Mouse (Mus musculus) heart, embryonic 11.5 days (tissue): Measurements from ENCODE around the gene Dnmt1. TPM values are rescaled to one million over a fixed set of nuclear protein-coding genes. Genes with fewer than 3 reads are reported as not detected.

Source experiments
- ATAC-seq: fragments of 200-750 bp; cut with Nextera tagmentation; replicated peaks from 2 replicates; pipeline ENCODE4 v1.8.0; 2017; ENCODE audit warnings: moderate library complexity; ENCODE audit not compliant: insufficient number of reproducible peaks, low FRiP score, low TSS enrichment
- H3K27ac ChIP-seq: fragments of 300-500 bp; sonication (generic); 2 replicates; pipeline ENCODE4 v1.5.1; 2014; ENCODE audit warnings: mild to moderate bottlenecking, low read depth, low read length
- H3K27me3 ChIP-seq: fragments of 300-500 bp; sonication (generic); 2 replicates; pipeline ENCODE4 v1.6.1; 2014; ENCODE audit warnings: mild to moderate bottlenecking, low read length, mixed read lengths; ENCODE audit not compliant: control insufficient read depth, insufficient read depth
- H3K36me3 ChIP-seq: fragments of 300-500 bp; sonication (generic); 2 replicates; pipeline ENCODE4 v1.6.1; 2014; ENCODE audit warnings: mild to moderate bottlenecking, low read length, moderate library complexity, mixed read lengths; ENCODE audit not compliant: control insufficient read depth, insufficient read depth
- H3K4me1 ChIP-seq: fragments of 300-500 bp; sonication (generic); 2 replicates; pipeline ENCODE4 v1.6.1; 2014; ENCODE audit warnings: low read length; ENCODE audit not compliant: control insufficient read depth, insufficient read depth
- H3K4me2 ChIP-seq: fragments of 300-500 bp; sonication (generic); 2 replicates; pipeline ENCODE4 v1.6.1; 2014; ENCODE audit warnings: mild to moderate bottlenecking, moderate library complexity
- H3K4me3 ChIP-seq: fragments of 300-500 bp; sonication (generic); 2 replicates; pipeline ENCODE4 v1.5.1; 2014; ENCODE audit warnings: low read depth, low read length
- H3K9ac ChIP-seq: fragments of 300-500 bp; sonication (generic); 2 replicates; pipeline ENCODE4 v1.6.1; 2014; ENCODE audit warnings: mild to moderate bottlenecking, low read depth, low read length, moderate library complexity
- H3K9me3 ChIP-seq: fragments of 300-500 bp; sonication (generic); replicated peaks from 2 replicates; pipeline ENCODE4 v1.6.1; 2016; ENCODE audit warnings: low read length; ENCODE audit not compliant: control insufficient read depth
- WGBS: fragments of 180-500 bp; shearing (Covaris S2); extraction: QIAGEN DNeasy Blood & Tissue Kit; methylation state at CpG from one replicate; pipeline ENCODE4 v1.1.7; 2014; ENCODE audit not compliant: insufficient replicate concordance; 5-methylcytosine and 5-hydroxymethylcytosine counted together
- polyA plus RNA-seq: library from polyadenylated mRNA; unstranded; fragments of >200 nt; fragmentation: Nextera tagmentation; extraction: Ambion mirVana; gene quantifications from 2 replicates; pipeline ENCODE4 v1.2.1, GENCODE M21; 2014

Dnmt1 gene
- polyA plus RNA-seq, 1 experiment from 2014 or later, result 59.3 TPM

DNA sequence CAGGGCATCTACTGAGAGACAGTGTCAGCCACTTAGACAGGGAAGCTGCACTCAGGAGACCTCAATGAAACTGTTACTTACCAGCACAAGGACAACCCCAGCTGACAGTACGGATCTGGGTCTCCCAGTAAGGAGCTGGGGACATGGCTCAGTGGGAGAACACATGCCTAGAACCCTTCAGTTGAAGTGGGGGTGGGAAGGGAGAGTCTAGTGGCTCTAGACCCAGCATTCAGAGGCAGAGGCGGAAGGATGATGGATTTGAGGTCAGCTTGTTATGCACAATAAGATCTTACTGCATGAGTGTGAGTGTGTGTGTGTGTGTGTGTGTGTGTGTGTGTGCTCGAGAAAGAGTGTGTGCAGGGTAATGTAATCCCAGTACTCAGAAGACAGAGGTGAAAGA lies 22.5 kb upstream of the Dnmt1 start:
- Histone ChIP-seq H3K4me1 (0 out of 2 replicates have a peak, but pooled peaks cover 3% of the 10 kb centered on the region), H3K4me2 (no peak overlapping the region), H3K9me3 (no peaks in the 10 kb centered on the region), H3K27ac (no peak overlapping the region), H3K36me3 (no peaks in the 10 kb centered on the region), H3K27me3 (no peaks in the 10 kb centered on the region), H3K9ac (no peak overlapping the region), H3K4me3 (no peak overlapping the region)
- ATAC-seq, result no peak
- WGBS, result 71% methylated on average over 3 of the region's 3 CpGs

DNA sequence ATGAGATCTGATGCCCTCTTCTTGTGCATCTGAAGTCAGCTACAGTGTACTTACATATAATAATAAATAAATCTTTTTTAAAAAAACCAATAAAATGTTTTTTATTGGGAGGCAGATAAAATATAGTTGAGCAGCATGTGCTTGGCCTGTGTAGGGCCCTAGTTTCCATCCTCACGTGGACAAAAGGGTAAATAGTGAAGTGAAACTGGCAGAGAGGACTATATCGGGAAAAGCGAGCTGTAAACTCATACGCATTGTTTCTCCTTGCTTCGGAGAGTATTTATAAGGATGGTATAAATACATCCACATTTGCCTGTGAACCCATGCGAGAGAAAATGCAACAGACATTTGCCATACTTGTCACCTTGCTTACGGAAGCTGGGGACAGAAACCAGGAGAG lies 20.1 kb upstream of the Dnmt1 start:
- WGBS, result 82% methylated on average over 7 of the region's 7 CpGs
- no peaks in the 10 kb centered on the region for H3K27me3 ChIP-seq
- H3K9ac ChIP-seq, result no peak overlapping the region
- no peak for ATAC-seq
- H3K4me2 ChIP-seq, result no peak overlapping the region
- H3K4me3 ChIP-seq, result no peak overlapping the region
- H3K9me3 ChIP-seq, result no peaks in the 10 kb centered on the region
- peaks cover 9% of the 10 kb centered on the region for H3K4me1 ChIP-seq
- H3K27ac ChIP-seq, result no peak overlapping the region
- H3K36me3 ChIP-seq, result no peaks in the 10 kb centered on the region

DNA sequence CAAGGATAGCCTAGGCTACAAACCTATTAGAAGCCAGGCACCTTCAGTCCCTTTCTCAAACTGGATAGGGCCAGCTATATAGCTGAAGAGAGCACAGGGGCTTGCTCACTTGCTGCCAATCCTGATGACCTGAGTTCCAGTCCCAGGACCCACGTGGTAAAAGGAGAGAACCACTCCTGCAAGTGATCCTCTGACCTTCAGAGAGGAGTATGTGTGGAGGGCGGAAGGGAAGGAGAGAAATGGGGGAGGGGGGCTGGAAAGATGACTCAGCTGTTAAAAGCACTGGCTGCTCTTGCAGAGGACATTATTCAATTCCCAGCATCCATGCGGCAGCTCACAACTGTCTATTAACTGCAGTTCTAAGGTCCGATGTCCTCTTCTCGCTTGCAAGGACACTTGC lies 19.5 kb upstream of the Dnmt1 start:
- Histone ChIP-seq H3K4me3 (no peak overlapping the region), H3K9ac (no peak overlapping the region), H3K9me3 (no peaks in the 10 kb centered on the region), H3K4me2 (no peak overlapping the region), H3K4me1 (peaks cover 15% of the 10 kb centered on the region), H3K36me3 (no peaks in the 10 kb centered on the region), H3K27ac (0 out of 2 replicates have a peak overlapping the region, but pooled peaks have one; percentile 12), H3K27me3 (no peaks in the 10 kb centered on the region)
- WGBS, result 53% methylated on average over 5 of the region's 5 CpGs
- ATAC-seq, result no peak

DNA sequence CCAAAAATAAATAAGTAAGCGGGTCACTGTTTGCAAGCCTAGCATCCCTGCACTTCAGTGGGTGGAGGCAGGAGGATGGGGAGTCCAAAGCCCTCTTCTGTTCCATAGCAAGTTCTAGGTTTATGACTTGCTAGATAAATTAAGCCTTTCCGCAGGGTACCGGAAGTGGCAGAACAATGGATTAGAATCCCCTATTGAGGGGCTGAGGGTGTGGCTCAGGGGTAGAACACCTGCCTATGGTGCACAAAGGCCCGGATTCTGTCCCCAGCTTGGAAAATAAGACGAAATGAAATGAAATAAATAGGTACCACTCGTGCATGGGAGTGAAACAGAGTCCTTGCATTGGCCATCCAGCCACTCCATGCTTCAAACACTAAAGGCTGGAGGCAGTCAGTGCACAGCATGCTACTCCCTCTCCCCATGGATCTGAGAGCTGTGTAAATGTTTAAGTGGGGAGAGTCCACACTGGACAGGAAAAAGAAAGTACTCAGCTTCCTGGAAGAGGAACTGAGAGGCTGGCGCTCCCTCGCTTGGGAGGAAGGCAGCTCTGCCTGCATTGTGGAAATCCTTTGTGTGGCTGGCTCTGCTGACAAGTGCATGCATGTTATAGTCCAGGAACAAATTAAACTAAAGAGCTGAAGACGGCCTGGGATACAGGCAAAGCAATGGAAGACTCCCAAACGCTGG lies 18.9 kb upstream of the Dnmt1 start:
- Histone ChIP-seq H3K4me1 (peaks cover 22% of the 10 kb centered on the region), H3K27me3 (no peaks in the 10 kb centered on the region), H3K36me3 (no peaks in the 10 kb centered on the region), H3K27ac (peak overlapping the region; percentile 12; the same call in 1 of the 2 replicates), H3K4me2 (no peak overlapping the region), H3K9me3 (no peaks in the 10 kb centered on the region), H3K9ac (no peak overlapping the region), H3K4me3 (no peak overlapping the region)
- WGBS, result 61% methylated on average over 10 of the region's 10 CpGs
- no peak for ATAC-seq

DNA sequence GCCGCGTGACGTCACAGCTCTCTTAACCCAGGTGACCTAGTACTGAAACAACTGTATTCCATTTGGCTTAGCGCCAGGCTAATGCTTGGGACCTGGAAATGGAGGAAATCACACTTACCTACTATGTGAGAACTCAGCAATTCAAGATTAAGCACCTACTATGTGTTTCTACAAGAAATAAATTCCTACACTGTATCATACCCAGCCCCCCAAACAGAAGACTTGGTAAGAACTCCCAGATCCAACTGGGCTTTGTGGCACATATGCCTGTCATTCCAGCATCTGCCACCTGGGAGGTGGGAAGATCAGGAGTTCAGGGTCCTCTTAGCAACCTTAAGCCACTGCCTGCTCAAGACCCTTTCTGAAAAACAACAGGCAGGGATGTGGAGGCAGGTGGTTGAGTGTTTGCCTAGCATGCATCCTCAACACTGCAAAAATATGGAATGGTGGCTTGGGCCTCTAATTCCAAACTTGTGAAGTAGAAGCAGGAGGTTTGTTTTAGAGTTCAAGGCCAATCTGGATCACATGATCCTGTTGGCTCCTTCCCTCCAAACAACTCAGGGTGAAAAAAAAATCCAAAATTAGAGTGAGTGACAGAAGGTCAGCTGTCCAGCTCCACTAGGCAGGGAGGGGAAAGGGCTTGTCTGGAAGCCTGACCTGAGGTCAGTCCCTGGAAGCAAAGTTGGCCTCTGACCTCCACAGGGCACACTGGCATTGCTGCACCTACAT lies 17.4 kb upstream of the Dnmt1 start:
- peak overlapping the region; percentile 86 for H3K4me2 ChIP-seq
- no peaks in the 10 kb centered on the region for H3K9me3 ChIP-seq
- ATAC-seq, result no peak
- H3K4me3 ChIP-seq, result peak overlapping the region; percentile 78
- H3K27me3 ChIP-seq, result no peaks in the 10 kb centered on the region
- peak overlapping the region; percentile 83; the same call in 1 of the 2 replicates for H3K9ac ChIP-seq
- peaks cover 35% of the 10 kb centered on the region for H3K4me1 ChIP-seq
- peak overlapping the region; percentile 90 for H3K27ac ChIP-seq
- WGBS, result 3% methylated on average over 4 of the region's 4 CpGs
- no peaks in the 10 kb centered on the region for H3K36me3 ChIP-seq

DNA sequence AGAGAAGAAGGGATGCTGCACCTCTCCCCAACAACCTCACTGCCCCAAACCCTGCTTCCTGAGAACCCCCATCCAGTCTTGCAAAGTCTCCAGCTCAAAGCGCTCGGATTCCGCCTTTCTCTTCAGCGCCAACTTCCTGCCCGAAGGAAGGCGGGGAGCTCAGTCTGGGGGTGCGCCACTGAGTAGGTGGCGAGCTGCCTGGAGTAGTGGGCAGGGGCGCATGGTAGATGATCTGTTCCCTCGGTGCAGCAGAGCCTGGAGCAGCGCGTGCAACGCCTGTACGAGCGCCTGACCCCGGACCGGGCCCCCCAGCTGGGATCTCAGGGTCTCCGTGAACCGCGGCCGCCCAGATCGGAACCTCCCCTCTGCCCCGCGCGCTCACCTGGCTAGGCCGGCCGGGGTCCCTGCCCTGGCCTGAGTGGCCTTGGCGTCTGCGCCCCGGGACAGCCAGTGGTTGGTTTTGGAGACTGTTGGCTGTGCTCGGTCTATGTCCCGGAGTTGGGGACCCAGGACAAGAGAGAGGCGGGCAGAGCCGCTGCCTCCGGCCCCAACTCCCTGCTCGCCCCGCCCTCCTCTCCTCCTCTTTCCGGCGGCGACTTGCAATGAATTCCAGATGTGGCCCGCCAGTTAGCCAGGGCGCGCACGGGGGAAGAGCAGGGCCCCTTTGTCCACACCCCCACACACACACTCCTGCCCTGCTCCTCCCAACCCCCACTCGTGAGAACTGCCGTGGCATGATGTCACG lies 16.7 kb upstream of the Dnmt1 start, which contains the start of gene S1pr2:
S1pr2 (minus strand) TSS at position 566 of the 745 bp plus-strand sequence.
- Histone ChIP-seq H3K4me2 (peak within 1 kb of the TSS; percentile 86), H3K27me3 (no peaks in the 10 kb centered on the region), H3K9me3 (no peaks in the 10 kb centered on the region), H3K27ac (peak within 1 kb of the TSS; percentile 90), H3K4me1 (peaks cover 41% of the 10 kb centered on the region), H3K9ac (peak within 1 kb of the TSS; percentile 83), H3K4me3 (peak within 1 kb of the TSS; percentile 78), H3K36me3 (no peaks in the 10 kb centered on the region)
- under 1% methylated on average over 47 of the region's 47 CpGs for WGBS
- peak; percentile 65 for ATAC-seq

DNA sequence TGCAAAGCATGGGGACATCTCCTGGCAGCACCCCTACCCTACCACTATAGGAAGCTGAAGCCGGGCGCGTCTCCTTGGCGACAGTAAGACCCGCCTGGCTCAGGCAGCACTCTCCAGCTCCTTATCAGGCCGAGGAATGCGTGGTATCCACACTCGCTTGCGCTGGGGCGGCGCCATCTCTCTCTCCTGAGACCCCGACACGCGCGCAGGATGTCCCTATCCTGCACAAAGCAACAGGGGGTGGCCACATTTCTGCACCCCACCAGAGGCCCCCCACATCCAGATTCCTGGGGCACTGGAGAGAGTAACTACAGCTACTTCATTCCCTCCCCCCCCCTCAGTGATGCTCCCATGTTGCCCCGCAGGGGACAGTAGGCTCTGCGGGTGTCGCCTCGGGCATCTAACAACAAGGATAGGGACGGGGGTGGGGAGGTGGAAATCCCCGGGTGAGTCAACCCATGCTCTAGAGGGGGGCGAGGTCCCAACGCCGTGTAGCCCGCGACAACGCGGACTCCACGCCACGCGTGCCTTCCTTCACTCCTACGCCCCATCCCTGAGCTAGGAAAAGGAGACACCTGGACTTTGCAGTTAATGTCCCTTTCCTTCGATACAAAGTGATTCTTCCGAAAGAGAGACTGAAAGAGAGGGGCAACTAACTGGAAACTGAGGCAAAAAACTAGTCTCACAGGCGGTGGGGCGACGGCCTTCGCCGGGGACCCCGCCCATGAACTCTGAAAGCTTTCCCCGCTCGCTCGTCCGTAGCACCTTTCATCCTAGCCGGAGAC lies 15.9 kb upstream of the Dnmt1 start:
- Histone ChIP-seq H3K36me3 (no peaks in the 10 kb centered on the region), H3K4me1 (peaks cover 41% of the 10 kb centered on the region), H3K4me2 (peak overlapping the region; percentile 86), H3K4me3 (peak overlapping the region; percentile 78), H3K9me3 (no peaks in the 10 kb centered on the region), H3K27me3 (no peaks in the 10 kb centered on the region), H3K9ac (peak overlapping the region; percentile 83), H3K27ac (peak overlapping the region; percentile 90)
- ATAC-seq, result peak; percentile 64
- WGBS, result under 1% methylated on average over 45 of the region's 45 CpGs

DNA sequence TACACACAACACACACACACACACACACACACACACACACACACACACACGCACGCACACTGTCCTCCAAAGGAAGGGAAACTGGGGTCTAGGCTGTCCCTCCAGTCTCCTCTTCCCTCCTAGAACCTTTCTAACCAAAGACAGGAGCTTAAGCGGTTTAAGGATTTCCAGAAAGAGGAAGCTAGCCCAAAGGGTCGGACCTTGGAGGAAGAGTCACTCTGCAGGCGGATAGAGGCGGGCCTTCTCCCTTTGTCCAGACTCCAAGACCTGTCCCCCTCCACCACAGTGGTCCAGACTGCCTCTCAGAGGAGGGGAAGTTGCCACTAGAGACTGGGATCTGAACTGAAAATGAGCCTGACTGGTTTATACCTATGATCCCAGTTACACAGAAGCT lies 14.0 kb upstream of the Dnmt1 start:
- no peaks in the 10 kb centered on the region for H3K27me3 ChIP-seq
- H3K4me3 ChIP-seq, result peak overlapping the region; percentile 1; the same call in 1 of the 2 replicates
- ATAC-seq, result no peak
- H3K4me1 ChIP-seq, result peaks cover 41% of the 10 kb centered on the region
- H3K27ac ChIP-seq, result no peak overlapping the region
- no peaks in the 10 kb centered on the region for H3K36me3 ChIP-seq
- no peaks in the 10 kb centered on the region for H3K9me3 ChIP-seq
- peak overlapping the region; percentile 54 for H3K9ac ChIP-seq
- WGBS, result 56% methylated on average over 6 of the region's 6 CpGs
- H3K4me2 ChIP-seq, result peak overlapping the region; percentile 47
